Mouse (Mus musculus) adrenal gland, postnatal 10 days (tissue): ENCODE results near the gene Zxdc. TPM values are rescaled to one million over a fixed set of nuclear protein-coding genes. Genes with fewer than 3 reads are reported as not detected.

Source experiments
- DNase-seq: peaks from one replicate; pipeline ENCODE4 v3.0.0; 2021; ENCODE audit warnings: mixed read lengths
- total RNA-seq, 2 experiments: library from RNA; stranded (reverse); gene quantifications; 2 replicates each; pipeline ENCODE4 v1.2.3; 2021

Zxdc gene
- total RNA-seq, 2 experiments from 2014 or later, result 17.6 to 18.7 TPM

GRCm38 (mm10) chr6:90374647-90375046 is 5.4 kb downstream of the Zxdc start:
- no peak for DNase-seq

GRCm38 (mm10) chr6:90377708-90378107 is 8.4 kb downstream of the Zxdc start:
- DNase-seq, result no peak

DNA sequence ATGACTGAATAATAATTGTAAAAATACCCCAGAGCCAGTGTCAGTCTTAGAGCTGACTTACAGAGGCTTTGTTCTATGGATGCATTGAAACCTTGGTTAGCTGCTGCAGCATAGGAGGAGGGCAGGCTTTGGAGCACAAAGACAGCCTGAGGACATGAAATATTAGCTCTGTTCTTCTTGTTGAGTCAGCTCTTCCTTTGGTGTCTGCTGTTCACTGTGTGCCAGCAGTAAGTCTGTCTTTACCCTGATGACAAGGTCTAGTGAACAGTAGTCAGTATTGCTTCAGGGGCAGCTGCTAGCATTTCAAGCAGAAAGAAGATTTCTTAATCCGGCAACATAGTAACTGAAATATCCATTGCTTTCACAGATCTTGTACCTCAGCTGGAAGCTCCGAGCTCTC is 12.2 kb downstream of the Zxdc start:
- DNase-seq, result no peak

DNA sequence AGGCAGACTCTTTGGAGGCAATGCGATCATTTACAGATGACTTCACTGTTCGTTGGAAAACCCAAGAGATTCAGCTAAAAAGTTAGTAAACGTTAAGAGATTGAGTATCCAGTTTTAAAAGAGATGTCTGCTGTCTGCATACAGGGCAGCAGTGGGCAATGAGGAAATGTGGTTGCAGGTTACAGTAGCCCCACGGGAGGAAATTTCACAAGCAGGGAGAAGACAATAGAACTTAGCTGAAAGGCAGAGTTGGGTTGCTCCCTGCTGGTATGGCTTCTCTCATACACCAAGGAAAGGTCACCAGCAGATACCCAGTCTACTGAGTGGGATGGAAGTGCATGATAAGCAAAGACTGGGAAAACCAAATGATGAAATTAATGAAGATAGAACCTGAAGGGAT is 21.3 kb downstream of the Zxdc start:
- DNase-seq, result no peak

- no peak for DNase-seq
Observed at GRCm38 (mm10) chr6:90393948-90394347, 24.7 kb downstream of the Zxdc start.

GRCm38 (mm10) chr6:90395751-90396150 is 26.5 kb downstream of the Zxdc start:
- DNase-seq, result no peak

- no peak for DNase-seq
Observed at GRCm38 (mm10) chr6:90397291-90397690, 28.0 kb downstream of the Zxdc start.

DNA sequence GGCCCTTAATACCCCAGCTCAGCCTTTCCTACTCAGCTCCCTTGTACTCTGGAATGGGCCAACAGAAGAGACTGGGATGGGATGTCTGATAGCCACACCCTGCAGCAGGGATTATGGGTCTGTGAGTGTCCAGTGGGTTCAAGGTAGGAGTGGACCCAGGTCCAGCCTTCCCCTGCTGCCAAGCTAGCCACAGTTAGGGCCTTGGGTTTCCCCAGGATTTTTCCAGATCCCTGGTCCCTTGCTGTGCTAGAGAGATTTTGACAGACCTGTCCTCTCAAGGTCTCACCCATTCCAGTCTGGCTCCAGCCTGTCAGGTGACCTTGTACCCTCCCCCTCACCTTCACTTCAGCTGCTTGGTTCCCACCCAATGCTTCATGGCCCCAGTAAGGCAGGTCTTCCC is 39.3 kb downstream of the Zxdc start:
- DNase-seq, result no peak

- no peak for DNase-seq
Observed at GRCm38 (mm10) chr6:90410972-90411371, 41.7 kb downstream of the Zxdc start.

- peak; percentile 50 for DNase-seq
Observed at GRCm38 (mm10) chr6:90411926-90412325, 42.6 kb downstream of the Zxdc start.

- DNase-seq, result peak; percentile 86
Observed at GRCm38 (mm10) chr6:90422565-90422964, 53.3 kb downstream of the Zxdc start.

DNA sequence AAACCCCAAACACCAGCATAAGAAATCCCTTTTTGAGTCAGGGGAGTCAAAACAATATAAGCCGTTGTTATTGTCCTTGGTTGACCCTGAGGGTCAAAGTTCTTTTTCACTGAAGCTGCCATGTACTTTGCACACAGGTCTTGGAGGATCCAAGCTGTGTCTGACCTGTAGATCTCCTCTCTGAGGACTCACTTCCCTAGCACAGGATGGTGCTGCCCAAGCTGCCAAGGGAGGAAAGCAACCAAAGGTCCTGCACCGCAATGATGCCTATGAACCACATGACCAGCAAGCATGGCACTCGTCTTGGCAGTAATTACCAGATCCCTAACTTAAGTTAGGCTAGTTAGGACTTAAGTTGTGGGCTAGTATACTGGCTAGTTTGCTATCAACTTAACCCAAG is 56.1 kb downstream of the Zxdc start:
- no peak for DNase-seq

DNA sequence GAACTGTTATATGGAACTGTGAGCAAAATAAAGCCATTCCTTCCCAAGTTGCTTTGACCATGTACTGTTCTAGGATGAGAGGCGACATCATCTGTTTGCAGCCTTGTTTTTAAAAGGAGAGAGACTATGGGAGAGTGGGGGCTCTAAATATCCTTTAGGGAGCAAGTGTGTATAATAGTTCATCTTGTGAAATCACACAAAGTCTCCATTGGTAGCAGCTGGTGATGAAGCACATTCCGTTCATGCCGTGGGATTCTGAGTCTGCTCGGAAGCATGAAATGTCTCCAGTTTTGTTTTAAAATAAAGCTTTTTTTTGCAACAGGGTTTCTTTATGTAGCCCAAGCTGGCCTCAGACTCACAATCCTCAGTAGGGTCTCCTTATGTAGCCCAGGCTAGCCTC is 56.7 kb downstream of the Zxdc start:
- no peak for DNase-seq

DNA sequence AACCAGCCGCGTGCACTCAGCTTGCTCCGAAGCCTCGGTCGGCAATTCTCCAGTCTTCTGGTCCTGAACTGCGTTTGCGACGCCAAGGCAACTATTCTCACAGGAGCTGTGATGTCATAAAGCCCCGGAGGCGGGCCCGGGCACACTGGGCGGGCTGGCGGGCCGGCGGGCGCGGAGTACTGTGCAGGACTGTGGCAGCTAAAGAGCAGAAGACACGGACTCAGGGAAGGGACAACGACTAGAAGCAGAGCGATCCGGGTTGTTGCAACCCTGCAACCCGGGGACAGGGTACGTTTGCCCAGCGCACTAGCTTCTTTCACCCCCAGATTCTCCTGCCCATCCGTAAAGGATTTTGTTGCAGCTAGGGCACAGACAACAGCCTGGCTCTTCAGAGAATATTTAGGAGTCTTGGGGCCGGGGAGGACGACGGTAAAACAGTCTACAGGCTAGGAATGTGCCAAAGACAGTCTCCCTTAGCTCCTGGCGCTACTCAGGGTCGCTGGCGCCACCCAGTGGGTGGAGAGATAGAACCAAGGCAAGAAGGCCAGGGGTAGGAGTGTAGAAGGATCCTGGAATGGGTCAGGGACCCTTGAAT is 59.2 kb downstream of the Zxdc start, which contains the start of gene Cfap100:
TSS of gene Cfap100 (minus strand) at position 418 of the 595 bp plus-strand sequence.
- peak; percentile 90 for DNase-seq

GRCm38 (mm10) chr6:90429911-90430310 is 60.6 kb downstream of the Zxdc start:
- no peak for DNase-seq

DNA sequence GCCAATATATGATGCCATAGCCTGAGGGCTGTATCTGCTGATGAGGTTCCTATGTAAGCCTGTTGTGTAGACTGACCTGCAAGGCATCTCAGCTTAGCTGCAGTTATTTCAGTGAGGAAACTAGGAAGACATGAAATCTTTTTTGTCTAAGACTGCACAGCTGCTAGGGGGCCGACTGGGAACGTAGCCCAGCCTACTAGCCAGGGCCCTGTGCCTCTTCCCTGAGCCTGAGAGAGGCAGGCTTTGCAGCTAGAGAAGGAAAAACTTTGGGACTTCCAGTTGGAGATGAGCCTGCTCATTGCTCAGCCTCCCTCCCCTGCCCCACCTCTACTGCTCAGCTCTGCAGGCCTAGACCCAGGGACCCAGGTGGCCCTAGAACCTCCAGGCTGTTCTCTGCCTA is 62.2 kb downstream of the Zxdc start:
- DNase-seq, result no peak

DNA sequence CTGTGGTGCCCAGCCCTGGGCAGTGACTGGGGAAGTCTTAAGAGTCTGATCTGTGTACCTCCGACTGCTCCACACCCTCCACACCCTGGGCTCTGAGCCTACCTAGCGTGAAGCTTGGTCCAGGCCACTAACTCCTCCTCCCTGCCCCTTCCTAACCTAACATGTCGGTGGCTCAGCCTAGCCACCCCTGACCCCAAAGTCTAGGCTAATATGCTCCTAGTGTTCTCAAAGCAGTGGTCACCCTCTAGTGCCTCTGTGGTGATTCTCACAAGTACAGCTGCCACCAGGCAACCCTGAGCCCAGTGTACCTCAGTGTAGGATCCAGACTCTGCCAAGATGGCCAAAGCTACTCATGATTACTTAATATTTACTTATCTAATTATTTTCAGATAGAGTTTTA is 65.4 kb downstream of the Zxdc start:
- no peak for DNase-seq

GRCm38 (mm10) chr6:90435195-90435618 is 65.9 kb downstream of the Zxdc start:
- peak; percentile 91 for DNase-seq

- no peak for DNase-seq
Observed at GRCm38 (mm10) chr6:90436192-90436907, 67.1 kb downstream of the Zxdc start.

- no peak for DNase-seq
Observed at GRCm38 (mm10) chr6:90437041-90437440, 67.7 kb downstream of the Zxdc start.

- DNase-seq, result no peak
Observed at GRCm38 (mm10) chr6:90446883-90447282, 77.6 kb downstream of the Zxdc start.

GRCm38 (mm10) chr6:90450179-90450578 is 80.9 kb downstream of the Zxdc start:
- peak; percentile 91 for DNase-seq

- DNase-seq, result peak; percentile 81
Observed at GRCm38 (mm10) chr6:90450697-90451096, 81.4 kb downstream of the Zxdc start.

- DNase-seq, result no peak
Observed at GRCm38 (mm10) chr6:90451512-90451911, 82.2 kb downstream of the Zxdc start.
